Mouse (Mus musculus): ENCODE data around the gene Inhbe. TPM values are rescaled to one million over a fixed set of nuclear protein-coding genes. Genes with fewer than 3 reads are reported as not detected.

Inhbe gene
- polyA plus RNA-seq, 1 experiment from 2014 or later, result 0.03 TPM

DNA sequence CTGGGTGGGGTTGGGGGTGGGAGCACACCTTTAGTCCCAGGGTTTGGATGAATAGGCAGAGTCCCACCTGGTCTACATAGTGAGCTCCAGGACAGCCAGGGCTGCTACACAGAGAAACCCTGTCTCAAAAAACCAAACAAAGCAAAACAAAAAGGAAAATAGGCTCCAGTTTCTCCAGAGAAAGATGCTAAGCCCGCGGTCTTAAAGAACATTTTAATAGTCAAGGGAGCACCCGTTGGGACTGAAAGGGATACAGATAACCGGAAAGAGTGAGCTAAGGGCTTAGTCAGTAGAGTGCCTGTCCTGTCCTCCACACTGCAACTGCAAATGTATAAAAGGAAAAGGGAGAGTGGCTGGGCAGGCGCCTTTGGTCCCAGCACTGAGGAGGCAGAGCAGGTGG lies 12.9 kb upstream of the Inhbe start:
- Histone ChIP-seq H3K4me2 (no peak overlapping the region), H3K9me3 (replicated peaks) (no peaks in the 10 kb centered on the region), H3K27ac (no peak overlapping the region), H3K4me3 (no peak overlapping the region), H3K36me3 (no peaks in the 10 kb centered on the region), H3K27me3 (no peaks in the 10 kb centered on the region), H3K9ac (no peak overlapping the region), H3K4me1 (replicated peaks) (no peaks in the 10 kb centered on the region)
- WGBS, result 70% methylated on average over 5 of the region's 5 CpGs
- ATAC-seq (replicated peaks; ENCODE audit: insufficient number of reproducible peaks, insufficient read depth, low FRiP score, low read depth), result no peak

DNA sequence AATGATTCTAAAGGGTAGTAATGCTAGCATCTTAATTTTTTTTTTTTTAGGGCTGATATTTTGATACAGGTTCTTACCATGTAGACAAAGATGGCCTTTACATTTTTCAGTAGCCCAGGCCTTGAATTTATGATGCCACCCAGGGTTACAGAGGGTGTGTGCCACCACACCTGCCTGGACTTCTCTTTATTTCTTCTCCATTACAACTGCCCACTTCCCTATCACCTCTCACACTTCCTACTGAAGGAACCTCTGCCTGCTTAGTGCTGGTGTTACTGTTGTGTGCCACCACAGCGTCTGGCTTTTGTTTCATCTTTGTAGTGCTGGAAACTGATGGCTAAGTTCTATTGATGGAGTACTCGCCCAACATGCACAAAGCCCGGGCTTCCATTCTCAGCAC lies 6.5 kb upstream of the Inhbe start:
- Histone ChIP-seq H3K9me3 (replicated peaks) (no peaks in the 10 kb centered on the region), H3K9ac (no peak overlapping the region), H3K4me3 (no peak overlapping the region), H3K27me3 (no peaks in the 10 kb centered on the region), H3K27ac (no peak overlapping the region), H3K36me3 (no peaks in the 10 kb centered on the region), H3K4me2 (no peak overlapping the region), H3K4me1 (replicated peaks) (no peaks in the 10 kb centered on the region)
- no peak for ATAC-seq (replicated peaks; ENCODE audit: insufficient number of reproducible peaks, insufficient read depth, low FRiP score, low read depth)
- 83% methylated on average over 3 of the region's 3 CpGs for WGBS

DNA sequence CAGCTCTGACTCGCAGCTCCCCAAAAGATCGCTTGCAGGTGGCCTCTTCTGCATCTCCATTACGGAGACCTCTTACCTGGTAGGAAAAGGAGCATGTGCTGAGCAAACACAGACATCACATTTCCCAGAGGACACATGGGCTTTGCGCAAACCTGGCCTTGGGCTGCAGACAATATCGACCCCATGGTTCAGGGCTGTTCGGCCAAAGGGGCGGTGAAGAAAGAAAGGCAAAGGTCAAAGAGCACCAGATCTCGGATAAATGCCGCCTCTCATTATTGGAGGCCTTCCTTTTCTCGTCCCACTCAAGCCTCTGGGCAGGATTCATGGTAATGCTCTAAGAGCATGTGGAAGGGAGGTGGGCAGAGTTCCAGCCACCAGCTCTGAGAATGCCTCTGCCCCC lies 1.1 kb upstream of the Inhbe start:
- no peaks in the 10 kb centered on the region for H3K27me3 ChIP-seq
- H3K4me3 ChIP-seq, result no peak overlapping the region
- no peak for ATAC-seq (replicated peaks; ENCODE audit: insufficient number of reproducible peaks, insufficient read depth, low FRiP score, low read depth)
- H3K9ac ChIP-seq, result no peak overlapping the region
- no peak overlapping the region for H3K4me2 ChIP-seq
- H3K36me3 ChIP-seq, result no peaks in the 10 kb centered on the region
- H3K9me3 ChIP-seq (replicated peaks), result no peaks in the 10 kb centered on the region
- no peak overlapping the region for H3K27ac ChIP-seq
- 81% methylated on average over 10 of the region's 10 CpGs for WGBS
- H3K4me1 ChIP-seq (replicated peaks), result peaks cover 9% of the 10 kb centered on the region

GRCm38 (mm10) chr10:127352766-127353165 lies 1.4 kb downstream of the Inhbe start:
- no peak for ATAC-seq (replicated peaks; ENCODE audit: insufficient number of reproducible peaks, insufficient read depth, low FRiP score, low read depth)
- H3K4me1 ChIP-seq (replicated peaks), result peaks cover 10% of the 10 kb centered on the region
- no peak overlapping the region for H3K4me2 ChIP-seq
- H3K36me3 ChIP-seq, result no peaks in the 10 kb centered on the region
- no peaks in the 10 kb centered on the region for H3K9me3 ChIP-seq (replicated peaks)
- H3K27me3 ChIP-seq, result no peaks in the 10 kb centered on the region
- no peak overlapping the region for H3K27ac ChIP-seq
- H3K9ac ChIP-seq, result no peak overlapping the region
- H3K4me3 ChIP-seq, result no peak overlapping the region
- 85% methylated on average over 11 of the region's 11 CpGs for WGBS

DNA sequence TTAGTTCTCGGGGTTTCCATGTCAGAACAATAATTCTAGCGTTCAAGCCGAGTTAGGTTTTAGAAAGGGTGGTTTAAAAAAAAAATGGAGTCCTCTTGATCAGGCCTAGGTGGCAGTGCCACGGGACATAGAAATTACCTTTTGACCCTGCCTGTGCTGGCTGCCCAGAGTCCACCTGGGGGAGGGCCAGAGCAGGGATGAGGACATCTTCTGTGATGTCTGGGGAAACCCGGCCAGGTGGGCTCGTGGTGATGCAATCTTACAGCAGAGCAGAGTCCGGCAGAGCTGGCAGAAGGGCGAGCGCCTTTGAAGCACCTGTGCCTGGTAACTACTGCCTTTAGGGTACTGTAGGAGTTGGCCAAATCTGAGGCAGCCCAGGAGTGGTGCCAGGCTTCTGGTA lies 2.0 kb downstream of the Inhbe start:
- 84% methylated on average over 9 of the region's 9 CpGs for WGBS
- Histone ChIP-seq H3K4me3 (no peak overlapping the region), H3K9me3 (replicated peaks) (no peaks in the 10 kb centered on the region), H3K4me1 (replicated peaks) (peaks cover 10% of the 10 kb centered on the region), H3K9ac (no peak overlapping the region), H3K27me3 (no peaks in the 10 kb centered on the region), H3K36me3 (no peaks in the 10 kb centered on the region), H3K27ac (no peak overlapping the region), H3K4me2 (no peak overlapping the region)
- no peak for ATAC-seq (replicated peaks; ENCODE audit: insufficient number of reproducible peaks, insufficient read depth, low FRiP score, low read depth)

GRCm38 (mm10) chr10:127351719-127352118 lies 2.5 kb downstream of the Inhbe start:
- no peaks in the 10 kb centered on the region for H3K9me3 ChIP-seq (replicated peaks)
- no peak overlapping the region for H3K4me3 ChIP-seq
- peaks cover 10% of the 10 kb centered on the region for H3K4me1 ChIP-seq (replicated peaks)
- no peaks in the 10 kb centered on the region for H3K36me3 ChIP-seq
- H3K4me2 ChIP-seq, result no peak overlapping the region
- 61% methylated on average over 8 of the region's 8 CpGs for WGBS
- H3K9ac ChIP-seq, result no peak overlapping the region
- H3K27me3 ChIP-seq, result no peaks in the 10 kb centered on the region
- no peak overlapping the region for H3K27ac ChIP-seq
- no peak for ATAC-seq (replicated peaks; ENCODE audit: insufficient number of reproducible peaks, insufficient read depth, low FRiP score, low read depth)

DNA sequence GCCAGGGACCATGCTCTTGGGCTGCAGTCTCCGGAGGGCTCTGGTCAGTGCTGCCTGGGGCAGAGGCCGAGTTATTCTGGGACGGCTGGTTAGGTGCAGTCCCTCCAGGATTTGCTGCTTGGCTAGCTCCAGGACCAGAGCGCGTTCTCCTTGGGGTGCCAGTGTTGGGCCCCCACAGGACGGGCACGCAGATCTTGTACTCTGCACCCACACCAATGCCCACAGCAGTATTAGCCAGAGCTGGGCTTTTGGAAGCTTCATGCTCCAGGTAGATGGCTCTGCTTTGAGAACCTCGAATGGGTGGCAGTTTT lies 3.0 kb downstream of the Inhbe start:
- Histone ChIP-seq H3K9ac (no peak overlapping the region), H3K9me3 (replicated peaks) (no peaks in the 10 kb centered on the region), H3K4me3 (no peak overlapping the region), H3K4me1 (replicated peaks) (peaks cover 10% of the 10 kb centered on the region), H3K36me3 (no peaks in the 10 kb centered on the region), H3K27me3 (no peaks in the 10 kb centered on the region), H3K27ac (no peak overlapping the region), H3K4me2 (peak overlapping the region; percentile 60; the same call in 1 of the 2 replicates)
- WGBS, result 76% methylated on average over 8 of the region's 8 CpGs
- ATAC-seq (replicated peaks; ENCODE audit: insufficient number of reproducible peaks, insufficient read depth, low FRiP score, low read depth), result no peak

- peak overlapping the region; percentile 32 for H3K4me3 ChIP-seq
- no peaks in the 10 kb centered on the region for H3K36me3 ChIP-seq
- H3K9ac ChIP-seq, result peak overlapping the region; percentile 36; the same call in 1 of the 2 replicates
- peak overlapping the region; percentile 60 for H3K4me2 ChIP-seq
- ATAC-seq (replicated peaks; ENCODE audit: insufficient number of reproducible peaks, insufficient read depth, low FRiP score, low read depth), result no peak; the same call in 1 of the 2 replicates
- peaks cover 10% of the 10 kb centered on the region for H3K4me1 ChIP-seq (replicated peaks)
- no peak overlapping the region for H3K27ac ChIP-seq
- H3K9me3 ChIP-seq (replicated peaks), result no peaks in the 10 kb centered on the region
- whole genome bisulfite sequencing, result 11% methylated on average over 24 of the region's 24 CpGs
- H3K27me3 ChIP-seq, result no peaks in the 10 kb centered on the region
These were observed 3.5 kb downstream of the Inhbe start for GRCm38 (mm10) chr10:127350594-127351284.

DNA sequence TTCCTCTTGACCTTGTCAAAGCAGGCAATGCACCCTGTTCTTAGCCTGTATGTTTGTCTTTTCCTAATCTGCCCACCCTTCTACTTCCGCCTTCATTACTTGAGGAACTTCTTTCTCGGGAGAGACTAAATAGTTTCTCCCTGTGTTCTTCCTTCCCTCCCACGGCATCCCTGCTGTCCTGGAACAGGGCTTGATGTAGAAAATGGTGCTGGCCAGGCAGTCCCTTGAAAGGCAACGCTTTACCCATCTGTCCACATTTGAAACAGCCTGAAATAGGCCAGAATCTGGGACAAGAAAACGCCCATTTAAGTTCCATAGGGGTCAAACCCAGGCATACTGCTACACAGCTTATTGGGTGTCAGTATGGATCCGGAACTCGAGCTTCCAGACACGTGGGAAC lies 4.4 kb downstream of the Inhbe start:
- Histone ChIP-seq H3K27me3 (no peaks in the 10 kb centered on the region), H3K4me1 (replicated peaks) (peaks cover 10% of the 10 kb centered on the region), H3K9ac (no peak overlapping the region), H3K9me3 (replicated peaks) (no peaks in the 10 kb centered on the region), H3K27ac (no peak overlapping the region), H3K4me2 (no peak overlapping the region), H3K36me3 (no peaks in the 10 kb centered on the region), H3K4me3 (no peak overlapping the region)
- WGBS, result 69% methylated on average over 8 of the region's 8 CpGs
- ATAC-seq (replicated peaks; ENCODE audit: insufficient number of reproducible peaks, insufficient read depth, low FRiP score, low read depth), result no peak

DNA sequence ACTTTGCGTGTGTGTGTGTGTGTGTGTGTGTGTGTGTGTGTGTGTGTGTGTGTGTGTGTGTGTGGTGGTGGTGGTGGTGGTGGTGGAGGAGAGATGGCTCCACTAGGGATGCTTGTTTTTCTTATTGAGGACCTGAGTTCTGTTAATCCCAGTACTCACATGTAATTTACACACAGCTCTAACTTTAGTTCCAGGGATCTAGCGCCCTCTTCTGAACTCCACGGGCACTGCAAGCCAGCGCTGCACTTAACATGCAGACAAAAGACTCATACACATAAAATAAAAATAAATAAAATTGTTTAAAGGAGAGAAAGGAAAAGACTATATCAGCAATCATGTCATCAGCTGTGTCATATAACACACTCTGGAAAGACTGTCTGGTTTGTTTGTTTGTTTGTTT lies 5.3 kb downstream of the Inhbe start:
- no peak overlapping the region for H3K4me3 ChIP-seq
- no peak overlapping the region for H3K27ac ChIP-seq
- no peaks in the 10 kb centered on the region for H3K9me3 ChIP-seq (replicated peaks)
- WGBS, result 65% methylated on average over 4 of the region's 4 CpGs
- H3K4me1 ChIP-seq (replicated peaks), result peaks cover 10% of the 10 kb centered on the region
- H3K9ac ChIP-seq, result no peak overlapping the region
- no peak overlapping the region for H3K4me2 ChIP-seq
- H3K27me3 ChIP-seq, result no peaks in the 10 kb centered on the region
- ATAC-seq (replicated peaks; ENCODE audit: insufficient number of reproducible peaks, insufficient read depth, low FRiP score, low read depth), result no peak
- H3K36me3 ChIP-seq, result no peaks in the 10 kb centered on the region

DNA sequence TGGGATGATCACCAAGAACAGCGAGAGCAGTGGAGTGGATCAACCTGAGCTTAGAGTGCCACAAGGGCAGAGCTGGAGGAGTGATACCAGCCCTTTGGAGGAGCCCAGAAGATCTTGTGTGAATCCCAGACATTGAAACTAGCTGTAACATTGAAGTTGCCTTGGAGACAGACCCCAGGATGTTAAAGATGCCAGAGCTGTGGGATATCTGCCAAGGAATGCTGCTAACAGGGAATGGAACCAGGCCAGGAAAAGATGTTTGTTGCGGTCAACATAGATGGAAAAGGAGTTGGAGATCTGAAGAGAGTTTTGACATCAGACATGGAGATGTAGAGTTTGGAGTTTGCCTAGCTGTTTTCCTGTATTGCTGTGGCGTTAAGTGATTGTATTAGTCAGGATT lies 8.0 kb downstream of the Inhbe start:
- no peak overlapping the region for H3K27ac ChIP-seq
- no peak overlapping the region for H3K4me2 ChIP-seq
- peaks cover 23% of the 10 kb centered on the region for H3K4me1 ChIP-seq (replicated peaks)
- H3K27me3 ChIP-seq, result peaks cover 10% of the 10 kb centered on the region
- 63% methylated on average over 3 of the region's 3 CpGs for WGBS
- H3K4me3 ChIP-seq, result no peak overlapping the region
- no peaks in the 10 kb centered on the region for H3K9me3 ChIP-seq (replicated peaks)
- no peaks in the 10 kb centered on the region for H3K36me3 ChIP-seq
- ATAC-seq (replicated peaks; ENCODE audit: insufficient number of reproducible peaks, insufficient read depth, low FRiP score, low read depth), result no peak
- H3K9ac ChIP-seq, result no peak overlapping the region

DNA sequence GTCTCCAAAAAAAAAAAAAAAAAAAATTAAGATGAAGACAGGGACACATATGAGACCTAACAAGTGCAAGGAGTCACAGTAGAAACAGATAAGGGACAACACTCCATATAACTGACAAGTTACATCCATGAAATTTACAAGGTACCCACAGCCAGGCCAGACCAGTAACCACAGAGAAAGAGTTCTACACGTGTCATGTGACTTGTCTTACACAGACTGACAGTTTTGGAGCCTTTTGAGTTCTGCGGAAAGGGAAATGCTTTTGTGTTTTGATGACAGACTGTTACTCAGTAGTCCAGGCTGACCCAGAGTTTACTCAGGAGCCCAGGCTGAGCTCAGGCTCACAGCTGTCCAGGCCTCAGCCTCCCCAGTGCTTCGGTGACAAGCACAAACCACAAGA lies 11.2 kb downstream of the Inhbe start:
- 68% methylated on average over 3 of the region's 3 CpGs for WGBS
- no peak overlapping the region for H3K4me2 ChIP-seq
- H3K27me3 ChIP-seq, result peaks cover 28% of the 10 kb centered on the region
- H3K4me3 ChIP-seq, result no peak overlapping the region
- H3K36me3 ChIP-seq, result no peaks in the 10 kb centered on the region
- H3K9ac ChIP-seq, result no peak overlapping the region
- H3K4me1 ChIP-seq (replicated peaks), result peaks cover 36% of the 10 kb centered on the region
- H3K9me3 ChIP-seq (replicated peaks), result no peaks in the 10 kb centered on the region
- no peak overlapping the region for H3K27ac ChIP-seq
- no peak for ATAC-seq (replicated peaks; ENCODE audit: insufficient number of reproducible peaks, insufficient read depth, low FRiP score, low read depth)

Data from heart, embryonic 15.5 days (tissue).